Mouse (Mus musculus): ENCODE results near the gene Icam2.

The Icam2 gene

GRCm38 (mm10) chr11:106392597-106393330 lies 4.9 kb upstream of the Icam2 start:
- CTCF ChIA-PET = interaction anchor here (0.7 kb wide), 1 partner anchor 729 kb away, joined by 3 read pairs; no protein-coding TSS in a partner anchor

- CTCF ChIA-PET = interaction anchor here (1.0 to 1.8 kb wide), 3 partner anchors 12 to 60 kb away, joined by 3 to 9 read pairs (median 4); no protein-coding TSS in a partner anchor
These were observed 3.8 kb upstream of the Icam2 start for GRCm38 (mm10) chr11:106391546-106392188.

GRCm38 (mm10) chr11:106390757-106391156 lies 2.9 kb upstream of the Icam2 start:
- CTCF ChIA-PET = interaction anchor here (0.7 to 1.8 kb wide), 4 partner anchors 11 to 61 kb away, joined by 3 to 9 read pairs (median 4); no protein-coding TSS in a partner anchor

DNA sequence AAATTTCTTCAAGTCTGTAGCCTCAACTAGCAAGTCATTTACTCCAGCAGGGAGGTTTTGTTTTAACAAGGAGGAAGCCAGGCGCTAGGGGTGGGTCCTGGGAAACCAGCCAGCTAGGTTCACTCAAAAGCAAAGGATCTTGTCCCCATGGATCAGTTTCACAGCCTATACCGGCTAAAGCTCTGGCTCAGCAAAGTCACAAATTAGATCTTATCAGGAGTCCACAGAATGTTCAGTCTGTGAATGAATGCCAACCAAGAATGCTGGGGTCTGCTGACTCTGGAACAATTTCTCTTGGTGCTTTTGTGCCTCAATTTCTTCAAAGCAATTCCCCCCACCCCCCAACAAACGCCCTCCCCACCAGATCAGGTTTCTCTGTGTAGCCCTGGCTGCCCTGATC lies 1.7 kb upstream of the Icam2 start:
- CTCF ChIA-PET = no interaction called here

GRCm38 (mm10) chr11:106387020-106387419 lies 855 bp downstream of the Icam2 start:
- CTCF ChIA-PET = no interaction called here

GRCm38 (mm10) chr11:106386409-106386808 lies 1.5 kb downstream of the Icam2 start:
- CTCF ChIA-PET = no interaction called here

DNA sequence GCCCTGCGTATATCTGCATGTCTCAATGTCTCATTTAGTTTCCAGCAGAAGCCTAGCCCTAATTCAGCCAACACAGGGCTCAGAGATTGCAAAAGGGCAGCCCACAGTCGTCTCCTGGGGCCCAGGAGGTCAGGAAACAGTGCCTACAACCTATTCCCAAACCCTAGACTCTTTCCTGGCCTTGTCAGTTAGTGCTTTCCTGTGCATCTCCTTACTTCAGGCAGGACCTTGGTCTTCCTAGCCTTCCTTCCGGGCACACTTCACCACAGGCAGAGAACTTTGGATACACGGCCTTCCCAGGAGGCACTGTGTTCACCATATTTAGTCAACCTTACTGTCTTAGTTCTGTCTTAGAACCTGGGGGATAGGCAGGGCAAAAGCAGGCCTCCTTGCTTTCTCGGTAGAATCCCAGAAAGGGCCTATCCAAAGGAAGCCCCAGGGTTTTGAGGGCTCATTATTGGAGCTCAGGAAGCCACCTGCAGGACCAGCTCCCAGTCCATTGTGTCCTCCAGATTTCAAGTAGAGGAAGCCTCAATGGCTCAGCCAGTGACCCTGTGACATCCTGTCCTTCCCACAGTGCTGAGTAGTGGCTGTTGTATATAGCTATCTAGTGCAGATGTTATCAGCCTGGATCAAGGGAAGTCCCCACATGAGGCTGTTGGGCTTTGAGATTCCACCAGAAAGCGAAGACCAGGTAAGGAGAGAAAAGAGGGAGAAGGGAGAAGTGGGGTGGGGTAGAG lies 4.7 kb downstream of the Icam2 start:
- CTCF ChIA-PET = no interaction called here

DNA sequence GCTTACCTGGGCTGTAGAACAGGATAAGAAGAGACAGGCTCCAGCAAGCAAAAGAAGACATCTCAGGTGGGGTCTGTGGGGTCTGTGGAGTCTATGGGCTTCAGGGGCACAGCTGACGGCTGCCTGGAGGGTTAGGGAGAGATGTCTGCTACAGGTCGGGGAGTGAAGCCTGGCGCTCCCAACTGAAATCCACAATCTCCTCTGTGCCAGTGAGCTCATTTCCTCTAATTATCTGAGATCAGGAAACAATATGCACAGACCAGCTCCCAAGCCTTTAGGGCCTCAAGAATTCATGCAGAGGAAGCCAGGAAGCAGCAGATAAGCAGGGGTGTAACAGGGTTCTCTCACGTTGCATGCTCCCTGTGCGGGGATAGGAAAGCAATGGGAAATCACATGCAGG lies 5.5 kb downstream of the Icam2 start:
- CTCF ChIA-PET = no interaction called here

DNA sequence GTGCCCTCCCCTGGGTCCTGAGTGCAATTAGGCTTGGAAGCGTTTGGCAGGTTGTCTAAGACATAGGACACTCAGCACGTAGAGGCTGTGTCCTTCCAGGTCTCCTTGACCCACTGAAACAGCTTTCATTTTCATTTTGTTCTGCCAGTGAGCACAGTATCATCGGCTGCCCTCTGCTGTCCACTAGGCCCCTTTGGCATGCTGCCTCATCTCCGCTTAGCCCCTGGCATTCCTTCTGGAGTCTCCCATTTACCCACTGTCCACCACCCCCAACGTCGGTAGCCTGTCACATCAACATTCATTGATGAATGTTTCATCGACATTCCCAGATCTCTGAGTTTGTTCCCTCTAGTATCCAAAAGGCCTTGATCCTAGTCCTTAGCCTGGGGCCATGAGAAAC lies 6.0 kb downstream of the Icam2 start:
- CTCF ChIA-PET = no interaction called here

DNA sequence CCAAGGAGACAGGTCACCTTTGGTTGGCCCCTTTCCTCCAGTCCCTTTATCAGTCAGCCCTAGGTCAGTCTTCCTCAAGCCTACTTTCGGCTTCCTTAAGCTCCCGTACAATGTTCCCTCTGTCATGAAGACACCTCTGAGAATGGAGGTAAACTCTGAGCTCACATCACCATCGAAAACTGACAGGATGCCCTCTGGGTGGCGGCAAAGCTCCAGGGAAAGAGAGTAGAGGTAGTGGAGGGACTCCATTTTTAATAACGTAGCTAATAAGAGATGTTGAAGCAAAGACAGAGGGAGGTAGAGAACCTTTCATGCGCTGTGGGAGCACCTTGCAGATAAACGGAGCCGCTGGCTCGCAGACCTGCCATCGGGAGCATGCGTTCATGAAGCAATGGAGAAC lies 6.9 kb downstream of the Icam2 start:
- CTCF ChIA-PET = no interaction called here

DNA sequence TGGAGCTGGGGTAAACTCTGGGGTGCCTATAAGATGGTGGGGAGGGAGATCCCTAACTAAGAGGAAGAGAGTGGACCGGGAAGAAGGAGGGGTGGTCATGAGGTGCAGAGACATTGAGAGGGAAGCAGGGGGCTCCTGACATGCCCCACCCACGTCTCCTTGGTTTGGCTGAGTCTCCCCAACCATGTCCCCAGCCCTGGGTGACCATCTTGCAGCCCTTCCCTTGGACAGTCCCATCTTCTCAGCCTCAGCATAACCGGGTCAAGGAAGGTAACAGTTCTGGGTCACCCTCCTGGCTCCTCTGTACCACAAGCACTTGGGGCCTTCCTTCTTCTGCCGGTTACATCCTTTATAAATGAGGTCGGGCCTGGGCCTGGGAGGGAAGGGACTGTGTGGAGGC lies 12.9 kb downstream of the Icam2 start:
- CTCF ChIA-PET = interaction anchor here (0.7 kb wide), 1 partner anchor 10 kb away, joined by 4 read pairs; no protein-coding TSS in a partner anchor

GRCm38 (mm10) chr11:106374559-106374958 lies 13.3 kb downstream of the Icam2 start:
- CTCF ChIA-PET = interaction anchor here (0.7 kb wide), 1 partner anchor 10 kb away, joined by 4 read pairs; no protein-coding TSS in a partner anchor

GRCm38 (mm10) chr11:106373998-106374397 lies 13.9 kb downstream of the Icam2 start:
- CTCF ChIA-PET = no interaction called here

DNA sequence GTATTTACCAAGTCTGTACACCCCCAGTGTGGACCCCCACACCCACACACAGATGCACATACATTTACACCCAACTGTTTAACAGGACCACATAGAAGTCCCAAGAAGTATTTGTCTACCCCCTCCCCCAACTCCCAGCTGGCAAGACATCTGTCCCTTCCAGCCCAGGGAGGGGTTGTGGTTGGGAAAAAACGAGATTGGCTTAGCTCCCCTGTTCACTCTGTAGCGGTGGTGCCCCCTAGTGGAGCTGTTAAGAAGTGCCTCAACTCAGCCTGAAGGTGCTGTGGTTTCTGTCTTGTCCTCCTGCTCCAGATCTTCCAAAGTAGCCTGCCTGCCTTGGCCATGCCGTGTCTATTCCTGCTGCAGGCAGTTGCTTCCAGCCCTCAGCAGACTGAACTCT lies 21.6 kb downstream of the Icam2 start:
- CTCF ChIA-PET = interaction anchor here (0.5 to 1.7 kb wide), 5 partner anchors 10 to 1928 kb away, joined by 3 read pairs; no protein-coding TSS in a partner anchor

DNA sequence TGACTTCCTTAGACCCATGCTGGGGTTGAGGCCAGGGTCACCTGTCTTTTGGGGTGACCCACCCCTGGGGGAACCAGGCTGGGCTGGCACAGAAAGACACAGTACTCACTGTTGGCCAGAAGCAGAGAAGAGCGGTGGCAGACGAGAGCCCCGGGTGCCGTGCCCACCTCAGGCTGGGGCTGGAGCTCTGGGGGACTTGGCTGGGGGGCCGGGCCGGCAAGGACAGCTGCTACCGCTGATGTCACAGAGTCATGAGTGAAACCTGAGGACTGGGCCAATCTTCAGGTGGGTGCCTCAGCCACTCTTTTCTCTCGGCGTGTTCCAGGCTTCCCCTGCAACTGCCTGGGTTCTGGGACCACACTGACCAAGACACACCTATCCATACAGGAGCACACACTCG lies 22.5 kb downstream of the Icam2 start, which contains the start of gene Prr29:
Gene Prr29, plus strand, starts transcription at position 107 of the 400 bp plus-strand sequence.
- CTCF ChIA-PET = interaction anchor here (0.6 to 0.8 kb wide), 3 partner anchors 9 to 213 kb away, joined by 3 read pairs; no protein-coding TSS in a partner anchor

GRCm38 (mm10) chr11:106364712-106365111 lies 23.2 kb downstream of the Icam2 start:
- CTCF ChIA-PET = interaction anchor here (0.6 to 0.8 kb wide), 2 partner anchors 9 to 110 kb away, joined by 3 read pairs; no protein-coding TSS in a partner anchor

DNA sequence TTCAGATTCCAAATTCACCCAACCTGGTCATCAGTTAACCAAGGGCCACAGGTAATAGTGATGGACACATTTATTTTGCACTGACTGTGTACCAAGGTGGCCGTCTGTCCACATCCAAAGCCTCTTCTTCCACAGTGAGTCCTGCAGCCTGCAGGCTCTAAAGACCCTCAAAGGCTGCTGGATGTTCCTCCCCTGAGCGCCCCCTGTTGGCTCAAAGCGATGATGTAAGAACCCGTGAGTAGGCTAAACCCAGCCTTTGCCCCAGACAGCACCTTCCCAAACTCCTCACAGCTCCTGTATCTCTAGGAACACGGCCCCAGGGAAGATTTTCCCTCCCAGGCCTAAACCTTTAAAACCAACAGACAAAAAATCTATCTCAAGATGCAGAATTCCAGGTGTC lies 28.5 kb downstream of the Icam2 start:
- CTCF ChIA-PET = no interaction called here

GRCm38 (mm10) chr11:106355382-106356128 lies 32.3 kb downstream of the Icam2 start:
- CTCF ChIA-PET = interaction anchor here (0.7 to 1.1 kb wide), 3 partner anchors 9 to 11 kb away, joined by 3 read pairs; partner anchors contain the start of gene Prr29

DNA sequence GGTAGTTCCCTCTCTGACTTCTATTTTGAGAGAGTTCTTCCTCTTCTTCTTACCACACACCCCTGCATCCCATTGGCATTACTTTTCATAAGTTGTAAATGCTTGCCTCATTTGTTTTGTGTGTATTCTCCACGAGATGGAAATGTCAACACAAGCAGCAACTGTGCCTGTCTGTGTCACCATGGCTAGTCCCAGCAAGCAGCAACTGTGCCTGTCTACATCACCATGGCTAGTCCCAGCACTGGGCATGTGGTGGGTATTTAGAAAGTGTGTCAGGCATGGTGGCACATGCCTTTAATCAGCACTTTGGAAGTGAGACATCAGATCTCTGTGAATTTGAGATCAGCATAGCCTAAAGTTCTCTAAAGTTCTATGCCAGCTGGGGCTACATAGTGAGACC lies 33.7 kb downstream of the Icam2 start:
- CTCF ChIA-PET = no interaction called here

GRCm38 (mm10) chr11:106353188-106353587 lies 34.7 kb downstream of the Icam2 start, which contains the start of gene Scn4a:
Gene Scn4a, minus strand, starts transcription at chr11:106353288.
- CTCF ChIA-PET = interaction anchor here (0.6 kb wide), 1 partner anchor 268 kb away, joined by 3 read pairs; no protein-coding TSS in a partner anchor

DNA sequence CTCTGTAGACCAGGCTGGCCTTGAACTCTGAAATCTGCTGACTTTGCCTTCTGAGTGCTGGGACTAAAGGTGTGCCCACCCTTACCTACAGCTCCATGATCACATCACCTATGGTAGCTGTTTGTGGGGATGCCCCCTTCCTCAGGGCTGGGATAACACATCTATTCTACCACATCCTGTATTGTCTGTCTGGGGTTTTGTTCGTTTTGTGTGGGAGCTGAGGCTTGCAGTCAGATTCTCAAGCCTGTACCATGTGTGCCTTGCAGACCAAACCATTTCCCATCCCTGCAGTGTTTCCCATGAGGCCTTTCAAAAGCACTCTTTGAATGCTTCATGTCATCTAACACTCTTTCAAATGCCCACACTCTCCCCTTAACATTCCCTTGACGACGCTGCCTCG lies 35.9 kb downstream of the Icam2 start:
- CTCF ChIA-PET = no interaction called here
